Mouse (Mus musculus) granulocyte monocyte progenitor cell, adult 5-6 weeks (primary cell): ENCODE measurements around the gene H1fnt. TPM values are rescaled to one million over a fixed set of nuclear protein-coding genes. Genes with fewer than 3 reads are reported as not detected.

ENCODE experiments used
- ATAC-seq: replicated peaks from 2 replicates; pipeline ENCODE4 v1.8.0; 2016; ENCODE audit warnings: mild to moderate bottlenecking, moderate TSS enrichment, inconsistent platforms; ENCODE audit not compliant: poor library complexity, severe bottlenecking
- total RNA-seq, 2 experiments: library from RNA; stranded (forward) in 1 of 2; stranded (reverse) in 1 of 2; fragments of 200-712, 200-1000 nt in 1 of 2; fragments of >200 nt in 1 of 2; fragmentation: Nextera tagmentation in 1 of 2; gene quantifications; 2 replicates each; pipeline ENCODE4 v1.2.3; 2014 to 2017

The H1fnt gene
- total RNA-seq (2014; fragmentation: Nextera tagmentation) (not detected in 2 replicates), total RNA-seq (2017) (not detected in 2 replicates)

GRCm38 (mm10) chr15:98257193-98257592 lies at the start of gene H1fnt:
H1fnt (minus strand) TSS chr15:98257293.
- no peak for ATAC-seq

GRCm38 (mm10) chr15:98295628-98296551 lies 38.8 kb upstream of the H1fnt start, which contains the start of gene Zfp641:
Zfp641 (minus strand) TSS chr15:98296161.
- ATAC-seq: peak; percentile 20; the same call in 1 of the 2 replicates

GRCm38 (mm10) chr15:98293651-98294050 lies 36.6 kb upstream of the H1fnt start:
- ATAC-seq: no peak

DNA sequence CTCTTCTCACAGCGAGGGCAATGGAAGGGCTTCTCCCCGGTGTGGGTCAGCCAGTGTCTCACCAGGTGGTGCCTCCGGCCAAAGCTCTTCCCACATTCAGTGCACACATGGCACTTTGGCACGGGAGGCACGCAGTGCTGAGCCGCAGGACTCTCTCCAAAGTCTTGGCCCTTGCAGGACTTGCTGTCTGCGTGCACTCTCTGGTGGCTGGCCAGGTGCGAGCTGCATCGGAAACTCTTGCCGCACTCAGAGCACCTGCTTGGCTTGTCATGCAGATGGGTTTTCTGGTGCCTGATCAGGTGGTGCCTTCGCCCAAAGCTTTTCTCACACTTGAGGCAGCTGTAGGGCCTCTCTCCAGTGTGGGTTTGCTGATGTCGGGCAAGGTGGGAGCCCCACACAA lies 31.5 kb upstream of the H1fnt start:
- ATAC-seq: no peak

- no peak for ATAC-seq
Observed at GRCm38 (mm10) chr15:98286418-98286817, 29.3 kb upstream of the H1fnt start.

- ATAC-seq: no peak
Observed at GRCm38 (mm10) chr15:98257776-98258175, 683 bp upstream of the H1fnt start.

DNA sequence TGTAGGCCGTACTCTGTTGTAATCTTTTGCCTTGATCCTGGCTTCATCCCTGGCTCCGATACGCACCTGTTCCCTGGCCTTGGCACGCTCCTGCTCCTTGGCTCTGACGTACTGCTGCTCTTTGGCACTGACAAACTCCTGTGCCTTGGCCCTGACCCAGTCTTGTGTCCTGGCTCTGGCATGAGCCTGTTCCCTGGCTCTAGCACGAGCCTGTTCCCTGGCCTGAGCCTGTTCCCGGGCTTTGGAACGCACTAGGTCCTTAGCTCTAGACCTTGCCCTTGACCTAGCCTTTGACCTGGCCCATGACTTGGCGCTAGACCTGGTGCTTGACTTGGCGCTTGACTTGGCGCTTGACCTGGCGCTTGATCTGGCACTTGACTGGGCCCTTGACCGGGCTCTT lies 822 bp downstream of the H1fnt start:
- ATAC-seq: no peak

- peak; percentile 37; the same call in 1 of the 2 replicates for ATAC-seq
Observed at GRCm38 (mm10) chr15:98235442-98235841, 21.7 kb downstream of the H1fnt start.

- no peak for ATAC-seq
Observed at GRCm38 (mm10) chr15:98234350-98234749, 22.7 kb downstream of the H1fnt start, which contains the start of gene Olfr286. Olfr286 (minus strand) TSS chr15:98234450.

GRCm38 (mm10) chr15:98226096-98226495 lies 31.0 kb downstream of the H1fnt start:
- ATAC-seq: no peak

DNA sequence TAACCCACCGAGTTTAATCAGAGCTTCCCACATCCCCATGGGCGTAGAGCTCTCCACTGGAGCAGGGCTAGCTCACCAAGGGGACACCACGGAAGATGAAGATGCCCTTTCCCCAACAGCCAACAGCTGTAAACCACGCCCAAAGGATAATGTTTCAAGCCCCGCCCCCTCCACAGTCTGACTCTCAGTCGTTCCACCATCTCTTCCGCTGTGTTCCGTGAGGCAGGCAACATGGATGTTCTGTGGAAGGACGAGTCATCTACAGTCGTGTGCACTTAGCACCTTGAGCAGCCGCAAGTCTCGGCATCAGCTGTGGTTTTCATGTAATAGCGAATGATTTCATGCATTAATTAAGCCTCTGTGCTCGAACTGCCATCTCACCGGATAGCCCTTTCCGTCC lies 31.5 kb downstream of the H1fnt start:
- no peak for ATAC-seq

DNA sequence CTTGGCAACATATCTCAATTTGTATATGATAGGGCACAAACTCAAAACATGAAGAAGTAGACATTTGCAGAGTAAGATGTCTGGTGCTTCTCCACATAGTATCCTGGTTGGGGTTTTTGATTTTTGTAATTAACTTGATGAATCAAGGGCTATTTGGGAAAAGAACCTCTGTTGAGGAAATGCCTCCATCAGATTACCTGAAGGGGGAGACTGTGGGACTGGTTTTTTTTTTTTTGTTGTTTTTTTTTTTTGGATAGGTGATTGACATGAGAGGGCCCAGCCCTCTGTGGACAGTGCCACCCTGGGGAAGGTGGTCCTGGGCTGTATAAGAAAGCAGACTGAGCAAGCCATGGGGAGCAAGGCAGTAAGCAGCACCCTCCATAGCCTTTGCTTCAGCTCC lies 34.7 kb downstream of the H1fnt start:
- no peak for ATAC-seq

DNA sequence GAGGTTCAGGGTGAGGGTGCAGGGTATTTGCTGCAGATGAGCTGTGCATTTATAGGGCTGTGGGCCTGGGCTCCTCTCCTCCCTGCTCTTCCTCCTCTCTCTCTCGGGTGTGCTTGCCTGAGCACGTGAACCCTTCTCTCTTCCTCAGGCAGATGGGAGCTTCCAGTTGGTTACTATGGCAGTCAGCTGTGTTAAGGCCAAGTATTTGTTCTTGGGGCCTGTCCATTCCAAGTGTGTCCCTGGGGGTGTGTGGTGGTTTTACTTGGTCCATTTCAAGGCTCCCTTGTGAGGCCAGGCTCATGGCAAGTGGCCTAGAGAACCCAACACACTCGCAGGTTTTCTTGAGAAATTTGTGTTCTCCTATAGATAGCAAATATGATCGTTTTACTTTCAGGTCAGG lies 36.2 kb downstream of the H1fnt start, which contains the start of the genes Gm44579 and Olfr287:
TSS of gene Gm44579 (minus strand) at position 101 of the 400 bp plus-strand sequence.
TSS of gene Olfr287 (minus strand) at position 180 of the 400 bp plus-strand sequence.
- ATAC-seq: no peak

GRCm38 (mm10) chr15:98214130-98214529 lies 43.0 kb downstream of the H1fnt start:
- ATAC-seq: no peak

- ATAC-seq: peak; percentile 20; the same call in 1 of the 2 replicates
Observed at GRCm38 (mm10) chr15:98213336-98213870, 43.7 kb downstream of the H1fnt start.

DNA sequence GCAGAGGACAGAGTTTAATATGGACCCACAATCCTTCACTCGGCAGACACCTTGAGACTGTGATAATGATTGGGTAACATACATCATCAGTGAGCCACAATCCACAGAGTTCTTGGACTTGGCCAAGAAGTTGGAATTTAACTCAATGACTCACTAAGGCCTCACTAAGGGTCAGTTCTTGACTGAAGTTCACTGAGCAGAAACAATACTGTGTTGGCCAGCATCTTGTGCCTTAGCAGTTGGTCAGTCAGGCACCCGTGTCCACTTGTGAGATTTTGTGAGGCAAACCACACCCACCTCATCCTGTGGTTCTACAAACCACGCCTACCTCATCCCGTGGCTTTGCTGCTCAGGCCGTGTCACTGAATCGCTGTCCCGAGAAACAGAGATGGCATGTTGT lies 47.4 kb downstream of the H1fnt start:
- no peak for ATAC-seq

Other genes with a start within 250 kb of the H1fnt start
- gene Pfkm, start 164.7 kb downstream of the H1fnt start, total RNA-seq (2014; fragmentation: Nextera tagmentation): 9.5 and 11.5 TPM in 2 replicates
- gene Pfkm, start 164.7 kb downstream of the H1fnt start, total RNA-seq (2017): 10.8 and 15.8 TPM in 2 replicates
- gene Senp1, start 163.5 kb downstream of the H1fnt start, total RNA-seq (2014; fragmentation: Nextera tagmentation): 82.1 and 83.1 TPM in 2 replicates
- 60.5 and 66.6 TPM in 2 replicates for gene Senp1, start 163.5 kb downstream of the H1fnt start, total RNA-seq (2017)
- 27.8 and 31.3 TPM in 2 replicates for gene Asb8, start 91.7 kb downstream of the H1fnt start, total RNA-seq (2014; fragmentation: Nextera tagmentation)
- gene Asb8, start 91.7 kb downstream of the H1fnt start, total RNA-seq (2017): 21.0 and 22.8 TPM in 2 replicates
- gene Ccdc184, start 90.1 kb downstream of the H1fnt start, total RNA-seq (2014; fragmentation: Nextera tagmentation): not detected in 2 replicates
- gene Ccdc184, start 90.1 kb downstream of the H1fnt start, total RNA-seq (2017): not detected in 2 replicates
- not detected in 2 replicates for gene Olfr288, start 61.8 kb downstream of the H1fnt start, total RNA-seq (2014; fragmentation: Nextera tagmentation)
- gene Olfr288, start 61.8 kb downstream of the H1fnt start, total RNA-seq (2017): not detected in 2 replicates
- not detected in 2 replicates for gene Gm44579, start 36.3 kb downstream of the H1fnt start, total RNA-seq (2014; fragmentation: Nextera tagmentation)
- gene Gm44579, start 36.3 kb downstream of the H1fnt start, total RNA-seq (2017): not detected in 2 replicates
- not detected in 2 replicates for gene Olfr287, start 36.2 kb downstream of the H1fnt start, total RNA-seq (2014; fragmentation: Nextera tagmentation)
- gene Olfr287, start 36.2 kb downstream of the H1fnt start, total RNA-seq (2017): not detected in 2 replicates
- gene Olfr286, start 22.8 kb downstream of the H1fnt start, total RNA-seq (2014; fragmentation: Nextera tagmentation): 0.36 TPM in 1 of 2 replicates, not detected in the other
- gene Olfr286, start 22.8 kb downstream of the H1fnt start, total RNA-seq (2017): 0.86 TPM in 1 of 2 replicates, not detected in the other
- not detected in 2 replicates for gene Zfp641, start 38.9 kb upstream of the H1fnt start, total RNA-seq (2014; fragmentation: Nextera tagmentation)
- gene Zfp641, start 38.9 kb upstream of the H1fnt start, total RNA-seq (2017): not detected in 2 replicates
- gene Olfr285, start 60.1 kb upstream of the H1fnt start, total RNA-seq (2014; fragmentation: Nextera tagmentation): not detected in 2 replicates
- gene Olfr285, start 60.1 kb upstream of the H1fnt start, total RNA-seq (2017): not detected in 2 replicates
- gene Olfr284, start 83.7 kb upstream of the H1fnt start, total RNA-seq (2014; fragmentation: Nextera tagmentation): not detected in 2 replicates
- gene Olfr284, start 83.7 kb upstream of the H1fnt start, total RNA-seq (2017): not detected in 2 replicates
- gene Olfr283, start 123.7 kb upstream of the H1fnt start, total RNA-seq (2014; fragmentation: Nextera tagmentation): not detected in 2 replicates
- not detected in 2 replicates for gene Olfr283, start 123.7 kb upstream of the H1fnt start, total RNA-seq (2017)
- gene Olfr282, start 173.9 kb upstream of the H1fnt start, total RNA-seq (2014; fragmentation: Nextera tagmentation): not detected in 2 replicates
- gene Olfr282, start 173.9 kb upstream of the H1fnt start, total RNA-seq (2017): not detected in 2 replicates
- not detected in 2 replicates for gene Olfr281, start 195.3 kb upstream of the H1fnt start, total RNA-seq (2014; fragmentation: Nextera tagmentation)
- not detected in 2 replicates for gene Olfr281, start 195.3 kb upstream of the H1fnt start, total RNA-seq (2017)
- not detected in 2 replicates for gene OR5BS1P, start 212.6 kb upstream of the H1fnt start, total RNA-seq (2014; fragmentation: Nextera tagmentation)
- not detected in 2 replicates for gene OR5BS1P, start 212.6 kb upstream of the H1fnt start, total RNA-seq (2017)
- gene Lalba, start 225.4 kb upstream of the H1fnt start, total RNA-seq (2014; fragmentation: Nextera tagmentation): not detected in 2 replicates
- gene Lalba, start 225.4 kb upstream of the H1fnt start, total RNA-seq (2017): not detected in 2 replicates
- not detected in 2 replicates for gene Olfr279, start 235.1 kb upstream of the H1fnt start, total RNA-seq (2014; fragmentation: Nextera tagmentation)
- not detected in 2 replicates for gene Olfr279, start 235.1 kb upstream of the H1fnt start, total RNA-seq (2017)